Mouse (Mus musculus): Measurements from ENCODE around the gene Hpgds.
A peak's percentile ranks its signal among the peaks of the same experiment; 100 is the strongest.

Gene Hpgds

DNA sequence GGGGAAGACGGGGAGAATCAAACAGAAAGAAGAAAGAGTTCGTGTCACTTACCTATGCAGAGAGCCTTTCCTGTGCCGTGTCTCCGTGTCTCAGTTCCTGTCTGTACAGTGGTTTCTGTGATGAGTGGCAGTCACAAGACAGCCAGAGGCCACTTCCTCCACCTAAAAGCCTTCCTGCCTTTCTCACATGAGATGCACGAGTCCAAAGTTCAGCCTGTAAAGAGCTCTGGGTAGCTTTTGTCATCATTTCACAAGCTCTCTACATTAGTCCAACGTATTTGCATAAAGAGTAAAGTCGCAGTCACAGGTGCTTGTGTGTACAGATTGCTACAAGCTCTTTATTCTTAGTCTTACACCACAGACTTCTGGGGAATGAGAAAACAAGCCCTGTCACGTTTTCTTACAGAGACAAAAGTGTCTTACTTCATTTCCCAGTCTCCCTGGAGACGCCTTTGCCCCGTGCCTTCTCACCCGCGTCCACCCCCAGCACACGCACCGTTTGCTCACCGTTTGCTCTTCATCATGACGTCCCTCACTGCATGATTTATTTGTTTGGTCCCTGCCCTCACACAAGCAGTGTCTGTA is at the start of gene Hpgds:
Gene Hpgds (minus strand): TSS at position 288 of the 585 bp plus-strand sequence.
- no peaks in the 10 kb centered on the region for H3K9me3 ChIP-seq (ENCODE audit: low read length)
- TF ChIP-seq CTCF (conservative IDR thresholded peaks at IDR 0.05; ENCODE audit: low read length): no peak
- no peak for TF ChIP-seq NANOG (IDR thresholded peaks at IDR 0.05; ENCODE audit: borderline replicate concordance, low read length)
- TF ChIP-seq POU5F1 (IDR thresholded peaks at IDR 0.05; ENCODE audit: borderline replicate concordance, low read length): no peak
- H3K36me3 ChIP-seq (ENCODE audit: insufficient read depth, low read length): no peaks in the 10 kb centered on the region

DNA sequence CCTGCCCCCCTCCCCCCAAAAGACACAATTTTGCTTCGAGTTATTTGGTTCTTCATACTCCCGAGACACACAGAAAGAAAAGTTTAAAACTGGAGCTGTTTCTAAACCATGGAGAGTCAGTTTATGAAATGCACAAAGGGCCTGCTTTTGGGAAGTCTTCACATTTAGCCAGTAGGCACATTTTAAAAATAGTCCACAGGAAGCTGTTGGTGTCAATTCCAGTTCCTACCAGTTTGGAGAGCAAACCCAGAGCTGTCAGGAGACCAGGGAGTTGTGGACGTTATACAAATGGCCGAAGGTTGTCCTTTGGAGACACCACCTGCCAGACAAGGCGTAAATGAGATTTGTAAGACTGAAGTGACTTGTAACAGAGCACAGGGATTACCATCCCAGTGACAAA is 20.3 kb upstream of the Hpgds start:
- Histone ChIP-seq H3K9me3 (ENCODE audit: low read length) (no peaks in the 10 kb centered on the region), H3K4me1 (replicated peaks; ENCODE audit: low read depth, low read length) (no peaks in the 10 kb centered on the region), H3K4me3 (replicated peaks; ENCODE audit: low read length) (no peak overlapping the region), H3K36me3 (ENCODE audit: insufficient read depth, low read length) (no peaks in the 10 kb centered on the region), H3K27me3 (ENCODE audit: insufficient read depth, low read length) (peaks cover 2% of the 10 kb centered on the region; the same call in 1 of the 2 replicates)
- TF ChIP-seq CTCF (conservative IDR thresholded peaks at IDR 0.05; ENCODE audit: low read length) (no peak), POU5F1 (IDR thresholded peaks at IDR 0.05; ENCODE audit: borderline replicate concordance, low read length) (no peak), NANOG (IDR thresholded peaks at IDR 0.05; ENCODE audit: borderline replicate concordance, low read length) (no peak)

More for the DNA sequence above, at the start of gene Hpgds:
- Histone ChIP-seq H3K4me3 (replicated peaks; ENCODE audit: low read length) (no peak within 1 kb of the TSS), H3K4me1 (replicated peaks; ENCODE audit: low read depth, low read length) (no peaks in the 10 kb centered on the region), H3K27me3 (ENCODE audit: insufficient read depth, low read length) (peaks cover 3% of the 10 kb centered on the region; the same call in 1 of the 2 replicates)

DNA sequence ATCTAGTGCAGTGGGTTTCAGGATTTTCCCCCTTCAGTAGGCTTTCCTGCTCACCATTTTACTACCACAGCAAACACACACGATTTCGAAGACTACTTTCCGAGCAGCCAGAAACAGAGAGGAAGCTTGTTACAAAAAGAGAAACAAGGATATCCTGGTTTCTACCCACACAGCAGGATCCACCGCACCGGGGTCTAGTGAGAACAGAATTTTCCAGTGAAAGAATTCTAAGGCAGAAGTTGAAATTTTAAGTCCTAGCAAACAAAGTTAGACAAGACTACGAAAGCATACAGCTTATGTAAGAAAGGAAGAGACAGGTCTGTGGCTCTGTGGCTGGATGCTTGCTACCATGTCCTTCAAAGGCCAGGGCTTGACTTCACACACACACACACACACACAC is 19.4 kb upstream of the Hpgds start:
- H3K4me1 ChIP-seq (replicated peaks; ENCODE audit: low read depth, low read length): no peaks in the 10 kb centered on the region
- H3K9me3 ChIP-seq (ENCODE audit: low read length): no peaks in the 10 kb centered on the region
- TF ChIP-seq POU5F1 (IDR thresholded peaks at IDR 0.05; ENCODE audit: borderline replicate concordance, low read length) (no peak), CTCF (conservative IDR thresholded peaks at IDR 0.05; ENCODE audit: low read length) (no peak), NANOG (IDR thresholded peaks at IDR 0.05; ENCODE audit: borderline replicate concordance, low read length) (no peak)
- H3K27me3 ChIP-seq (ENCODE audit: insufficient read depth, low read length): peaks cover 2% of the 10 kb centered on the region; the same call in 1 of the 2 replicates
- no peak overlapping the region for H3K4me3 ChIP-seq (replicated peaks; ENCODE audit: low read length)
- no peaks in the 10 kb centered on the region for H3K36me3 ChIP-seq (ENCODE audit: insufficient read depth, low read length)

DNA sequence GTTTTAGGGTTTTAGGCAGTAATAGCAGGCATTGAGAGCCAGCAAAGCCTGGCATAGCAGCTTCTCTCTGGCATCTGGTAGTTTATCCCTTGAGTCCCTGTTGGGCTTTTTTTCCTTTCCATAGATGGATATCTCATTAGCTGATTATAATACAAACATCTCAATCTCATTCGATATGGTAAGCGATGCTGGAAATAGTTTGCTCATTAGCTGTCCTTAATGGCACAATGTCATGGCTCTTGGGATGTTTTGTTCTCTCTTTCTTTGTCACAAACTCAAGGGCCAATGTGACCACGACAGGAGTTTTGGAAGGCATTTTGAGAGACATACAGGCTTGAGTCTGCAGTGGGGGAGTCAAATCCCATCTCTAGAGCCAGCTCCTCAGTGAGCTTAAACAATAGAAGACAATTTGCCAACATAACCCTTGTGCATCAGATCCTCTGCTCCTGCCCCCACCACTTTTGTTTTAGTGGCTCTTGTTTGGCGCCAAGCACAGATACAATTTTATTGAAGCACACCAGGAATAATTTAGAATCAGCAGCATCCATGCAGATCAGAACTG is 14.8 kb upstream of the Hpgds start:
- H3K9me3 ChIP-seq (ENCODE audit: low read length): no peaks in the 10 kb centered on the region
- H3K4me3 ChIP-seq (replicated peaks; ENCODE audit: low read length): no peak overlapping the region
- TF ChIP-seq POU5F1 (IDR thresholded peaks at IDR 0.05; ENCODE audit: borderline replicate concordance, low read length) (no peak), CTCF (conservative IDR thresholded peaks at IDR 0.05; ENCODE audit: low read length) (no peak), NANOG (IDR thresholded peaks at IDR 0.05; ENCODE audit: borderline replicate concordance, low read length) (no peak)
- H3K4me1 ChIP-seq (replicated peaks; ENCODE audit: low read depth, low read length): no peaks in the 10 kb centered on the region
- H3K36me3 ChIP-seq (ENCODE audit: insufficient read depth, low read length): no peaks in the 10 kb centered on the region
- peaks cover 2% of the 10 kb centered on the region; the same call in 1 of the 2 replicates for H3K27me3 ChIP-seq (ENCODE audit: insufficient read depth, low read length)

DNA sequence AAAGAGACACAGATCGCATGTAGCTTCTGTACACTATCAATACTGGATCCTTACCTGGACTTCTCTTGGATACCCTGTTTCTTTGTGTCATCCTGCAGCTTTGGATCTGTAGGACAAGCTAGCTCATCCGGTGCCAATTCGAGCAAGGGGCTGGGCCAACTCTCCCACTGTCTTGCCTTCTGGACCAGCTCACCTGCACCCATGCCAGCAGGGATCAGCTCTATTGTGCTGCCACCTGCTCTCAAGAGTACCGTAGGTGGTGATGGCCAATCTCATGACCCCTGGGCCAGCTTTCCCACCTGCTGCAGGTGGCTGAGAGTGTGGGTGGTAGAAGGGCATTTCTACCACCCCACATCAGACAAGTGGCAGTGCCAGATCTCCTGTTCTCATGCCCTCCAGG is 12.3 kb upstream of the Hpgds start:
- TF ChIP-seq CTCF (conservative IDR thresholded peaks at IDR 0.05; ENCODE audit: low read length) (no peak), POU5F1 (IDR thresholded peaks at IDR 0.05; ENCODE audit: borderline replicate concordance, low read length) (no peak), NANOG (IDR thresholded peaks at IDR 0.05; ENCODE audit: borderline replicate concordance, low read length) (no peak)
- H3K9me3 ChIP-seq (ENCODE audit: low read length): no peaks in the 10 kb centered on the region
- no peaks in the 10 kb centered on the region for H3K4me1 ChIP-seq (replicated peaks; ENCODE audit: low read depth, low read length)
- no peak overlapping the region for H3K4me3 ChIP-seq (replicated peaks; ENCODE audit: low read length)
- H3K27me3 ChIP-seq (ENCODE audit: insufficient read depth, low read length): peaks cover 2% of the 10 kb centered on the region; the same call in 1 of the 2 replicates
- H3K36me3 ChIP-seq (ENCODE audit: insufficient read depth, low read length): no peaks in the 10 kb centered on the region

DNA sequence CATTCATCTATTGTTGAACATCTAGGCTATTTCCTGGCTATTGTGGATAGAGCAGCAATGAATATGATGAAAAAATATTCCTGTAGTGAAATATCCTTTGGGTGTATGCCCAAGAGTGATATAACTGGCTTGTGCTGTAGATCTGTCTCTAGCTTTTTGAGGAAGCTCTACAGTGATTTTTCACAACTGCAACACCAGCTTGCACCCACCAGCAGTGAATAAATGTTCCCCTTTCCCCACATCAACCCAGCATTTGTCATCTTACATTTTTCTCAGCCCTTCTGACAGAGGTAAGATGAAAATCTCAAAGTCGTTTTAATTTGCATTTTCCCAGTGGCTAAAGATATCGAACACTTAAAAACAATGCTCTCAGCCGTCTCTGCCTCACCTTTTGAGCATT is 8.9 kb upstream of the Hpgds start:
- no peaks in the 10 kb centered on the region for H3K9me3 ChIP-seq (ENCODE audit: low read length)
- no peaks in the 10 kb centered on the region for H3K36me3 ChIP-seq (ENCODE audit: insufficient read depth, low read length)
- TF ChIP-seq CTCF (conservative IDR thresholded peaks at IDR 0.05; ENCODE audit: low read length): no peak
- no peak for TF ChIP-seq POU5F1 (IDR thresholded peaks at IDR 0.05; ENCODE audit: borderline replicate concordance, low read length)
- no peak for TF ChIP-seq NANOG (IDR thresholded peaks at IDR 0.05; ENCODE audit: borderline replicate concordance, low read length)
- peaks cover 5% of the 10 kb centered on the region; the same call in 1 of the 2 replicates for H3K27me3 ChIP-seq (ENCODE audit: insufficient read depth, low read length)
- H3K4me3 ChIP-seq (replicated peaks; ENCODE audit: low read length): no peak overlapping the region
- H3K4me1 ChIP-seq (replicated peaks; ENCODE audit: low read depth, low read length): 0 out of 2 replicates have a peak, but pooled peaks cover 8% of the 10 kb centered on the region

DNA sequence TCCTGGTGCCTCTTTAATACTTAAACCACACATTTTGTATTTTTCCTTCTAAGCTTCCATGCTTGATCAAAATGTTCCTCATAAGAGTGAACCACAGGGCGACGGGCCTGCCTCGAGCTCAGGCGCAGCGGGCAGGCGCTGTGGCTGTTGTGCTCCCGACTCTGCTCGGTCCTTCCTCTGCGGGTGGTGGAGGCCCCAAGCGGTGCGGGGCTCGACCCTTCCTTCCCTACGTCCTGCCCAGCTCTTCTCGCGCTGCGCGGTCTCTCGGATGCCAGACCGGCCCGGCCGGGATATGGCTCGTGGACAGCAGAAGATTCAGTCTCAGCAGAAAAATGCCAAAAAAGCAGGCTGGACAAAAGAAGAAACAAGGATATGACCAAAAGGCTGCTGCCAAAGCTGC is 6.0 kb upstream of the Hpgds start:
- no peaks in the 10 kb centered on the region for H3K36me3 ChIP-seq (ENCODE audit: insufficient read depth, low read length)
- H3K9me3 ChIP-seq (ENCODE audit: low read length): no peaks in the 10 kb centered on the region
- peaks cover 5% of the 10 kb centered on the region; the same call in 1 of the 2 replicates for H3K27me3 ChIP-seq (ENCODE audit: insufficient read depth, low read length)
- H3K4me1 ChIP-seq (replicated peaks; ENCODE audit: low read depth, low read length): 0 out of 2 replicates have a peak, but pooled peaks cover 8% of the 10 kb centered on the region
- TF ChIP-seq NANOG (IDR thresholded peaks at IDR 0.05; ENCODE audit: borderline replicate concordance, low read length) (no peak), POU5F1 (IDR thresholded peaks at IDR 0.05; ENCODE audit: borderline replicate concordance, low read length) (no peak), CTCF (conservative IDR thresholded peaks at IDR 0.05; ENCODE audit: low read length) (no peak)
- H3K4me3 ChIP-seq (replicated peaks; ENCODE audit: low read length): peak overlapping the region; percentile 56

DNA sequence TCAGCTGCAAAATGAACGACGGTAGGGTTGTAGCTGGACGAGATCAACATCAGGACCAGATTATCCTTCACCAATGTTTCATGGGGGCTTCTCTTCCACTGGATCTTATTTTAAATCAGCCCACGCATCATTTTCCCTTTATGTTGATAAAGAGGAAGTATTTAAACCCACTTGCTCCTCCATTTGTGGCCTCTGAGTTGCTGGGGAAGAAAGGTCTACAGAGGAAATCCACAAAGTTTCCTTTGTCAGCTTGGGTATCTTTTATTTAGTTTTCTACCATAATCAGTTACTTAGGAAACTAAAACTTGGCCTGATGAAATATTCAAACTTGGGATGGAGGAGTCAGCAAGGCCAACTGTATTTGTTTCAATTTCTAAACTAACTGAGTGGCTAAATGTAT is 1.7 kb upstream of the Hpgds start:
- no peaks in the 10 kb centered on the region for H3K9me3 ChIP-seq (ENCODE audit: low read length)
- TF ChIP-seq NANOG (IDR thresholded peaks at IDR 0.05; ENCODE audit: borderline replicate concordance, low read length): no peak
- no peak for TF ChIP-seq POU5F1 (IDR thresholded peaks at IDR 0.05; ENCODE audit: borderline replicate concordance, low read length)
- no peak for TF ChIP-seq CTCF (conservative IDR thresholded peaks at IDR 0.05; ENCODE audit: low read length)

More for the DNA sequence above, 1.7 kb upstream of the Hpgds start:
- Histone ChIP-seq H3K36me3 (ENCODE audit: insufficient read depth, low read length) (no peaks in the 10 kb centered on the region), H3K27me3 (ENCODE audit: insufficient read depth, low read length) (peaks cover 5% of the 10 kb centered on the region; the same call in 1 of the 2 replicates), H3K4me1 (replicated peaks; ENCODE audit: low read depth, low read length) (0 out of 2 replicates have a peak, but pooled peaks cover 8% of the 10 kb centered on the region), H3K4me3 (replicated peaks; ENCODE audit: low read length) (no peak overlapping the region)
